Mouse (Mus musculus): ENCODE data around the gene Olfr1373.

DNA sequence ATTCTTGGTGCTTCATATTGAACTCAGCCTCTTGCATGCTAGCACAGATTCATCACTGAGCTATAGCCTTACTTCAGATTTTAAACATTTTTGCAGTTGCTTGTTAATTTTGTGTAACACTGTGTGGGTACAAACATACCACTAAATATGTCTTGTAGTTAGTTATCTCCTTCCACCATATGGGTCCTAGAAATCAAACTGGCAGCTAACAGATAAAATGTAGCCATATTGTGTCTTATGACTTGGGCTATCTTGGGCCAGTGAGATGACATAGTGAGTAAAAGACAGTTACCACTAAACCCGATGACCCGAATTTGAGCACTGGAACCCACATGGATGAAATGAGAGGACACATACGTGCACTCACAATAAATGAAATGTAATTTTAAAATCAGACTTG, 29.8 kb downstream of the Olfr1373 start:
- no peak for TF ChIP-seq HCFC1 (IDR thresholded peaks at IDR 0.05; ENCODE audit: borderline replicate concordance, insufficient read depth, low read length)
- no peak for TF ChIP-seq ZNF384 (IDR thresholded peaks at IDR 0.05; ENCODE audit: low read depth, low read length)
- TF ChIP-seq CHD2 (IDR thresholded peaks at IDR 0.05; ENCODE audit: low read depth, low read length), result no peak

Data from ES-E14 (cell line).